Mouse (Mus musculus) heart, embryonic 16.5 days (tissue): ENCODE data around the gene Rab11fip4. TPM values are rescaled to one million over a fixed set of nuclear protein-coding genes. Genes with fewer than 3 reads are reported as not detected.

ENCODE experiments used
- ATAC-seq: fragments of 200-750 bp; cut with Nextera tagmentation; replicated peaks from 2 replicates; pipeline ENCODE4 v1.8.0; 2017; ENCODE audit warnings: moderate number of reproducible peaks; ENCODE audit not compliant: insufficient read depth, low FRiP score; ENCODE audit errors: extremely low read depth
- H3K27ac ChIP-seq: fragments of 300-500 bp; sonication (generic); 2 replicates; pipeline ENCODE4 v1.5.1; 2014; ENCODE audit warnings: mild to moderate bottlenecking, low read length, control low read depth, moderate library complexity
- H3K27me3 ChIP-seq: fragments of 300-500 bp; sonication (generic); 2 replicates; pipeline ENCODE4 v1.6.1; 2014; ENCODE audit warnings: low read length, mixed read lengths; ENCODE audit not compliant: control insufficient read depth, insufficient read depth
- H3K36me3 ChIP-seq: fragments of 300-500 bp; sonication (generic); 2 replicates; pipeline ENCODE4 v1.6.1; 2014; ENCODE audit not compliant: control insufficient read depth, insufficient read depth
- H3K4me1 ChIP-seq: fragments of 300-500 bp; sonication (generic); 2 replicates; pipeline ENCODE4 v1.6.1; 2014; ENCODE audit warnings: low read length, mixed read lengths; ENCODE audit not compliant: control insufficient read depth, insufficient read depth
- H3K4me2 ChIP-seq: fragments of 300-500 bp; sonication (generic); 2 replicates; pipeline ENCODE4 v1.6.1; 2014; ENCODE audit warnings: low read depth, mild to moderate bottlenecking, control low read depth, low read length
- H3K4me3 ChIP-seq: fragments of 300-500 bp; sonication (generic); 2 replicates; pipeline ENCODE4 v1.5.1; 2014; ENCODE audit warnings: mild to moderate bottlenecking, control low read depth, low read length
- H3K9ac ChIP-seq: fragments of 300-500 bp; sonication (generic); 2 replicates; pipeline ENCODE4 v1.6.1; 2014; ENCODE audit warnings: low read length, control low read depth
- H3K9me3 ChIP-seq: fragments of 300-500 bp; sonication (generic); replicated peaks from 2 replicates; pipeline ENCODE4 v1.6.1; 2016; ENCODE audit warnings: low read length; ENCODE audit not compliant: control insufficient read depth
- WGBS: fragments of 180-500 bp; shearing (Covaris S2); extraction: QIAGEN DNeasy Blood & Tissue Kit; methylation state at CpG from one replicate; pipeline ENCODE4 v1.1.7; 2014; 5-methylcytosine and 5-hydroxymethylcytosine counted together
- polyA plus RNA-seq: library from polyadenylated mRNA; unstranded; fragments of >200 nt; fragmentation: Nextera tagmentation; extraction: Ambion mirVana; gene quantifications from 2 replicates; pipeline ENCODE4 v1.2.1, GENCODE M21; 2015

Gene Rab11fip4
- polyA plus RNA-seq, 1 experiment from 2014 or later, result 2.7 TPM

- Histone ChIP-seq H3K9ac (peak overlapping the region; percentile 18; the same call in 1 of the 2 replicates), H3K4me3 (peak overlapping the region; percentile 6; the same call in 1 of the 2 replicates), H3K36me3 (no peaks in the 10 kb centered on the region), H3K4me1 (peaks cover 12% of the 10 kb centered on the region), H3K9me3 (no peaks in the 10 kb centered on the region), H3K4me2 (peak overlapping the region; percentile 48), H3K27ac (no peak overlapping the region), H3K27me3 (peaks cover 3% of the 10 kb centered on the region; the same call in 1 of the 2 replicates)
- no peak for ATAC-seq
- 14% methylated on average over 13 of the region's 13 CpGs for WGBS
Observed at GRCm38 (mm10) chr11:79611011-79611666, 20.1 kb downstream of the Rab11fip4 start.

GRCm38 (mm10) chr11:79612046-79612600, 21.1 kb downstream of the Rab11fip4 start:
- Histone ChIP-seq H3K4me1 (peaks cover 12% of the 10 kb centered on the region), H3K9ac (no peak overlapping the region), H3K4me2 (no peak overlapping the region), H3K9me3 (no peaks in the 10 kb centered on the region), H3K4me3 (no peak overlapping the region), H3K36me3 (no peaks in the 10 kb centered on the region), H3K27ac (no peak overlapping the region), H3K27me3 (peaks cover 3% of the 10 kb centered on the region; the same call in 1 of the 2 replicates)
- WGBS, result 16% methylated on average over 1 of the region's 1 CpGs
- no peak for ATAC-seq

GRCm38 (mm10) chr11:79613084-79613483, 22.1 kb downstream of the Rab11fip4 start:
- Histone ChIP-seq H3K4me2 (no peak overlapping the region), H3K36me3 (no peaks in the 10 kb centered on the region), H3K9me3 (no peaks in the 10 kb centered on the region), H3K27ac (no peak overlapping the region; the same call in 1 of the 2 replicates), H3K27me3 (peaks cover 3% of the 10 kb centered on the region; the same call in 1 of the 2 replicates), H3K4me3 (no peak overlapping the region), H3K4me1 (peaks cover 12% of the 10 kb centered on the region), H3K9ac (no peak overlapping the region)
- 62% methylated on average over 3 of the region's 3 CpGs for WGBS
- no peak for ATAC-seq

GRCm38 (mm10) chr11:79613711-79614110, 22.7 kb downstream of the Rab11fip4 start:
- H3K36me3 ChIP-seq, result no peaks in the 10 kb centered on the region
- peaks cover 3% of the 10 kb centered on the region; the same call in 1 of the 2 replicates for H3K27me3 ChIP-seq
- H3K4me3 ChIP-seq, result no peak overlapping the region
- H3K9me3 ChIP-seq, result no peaks in the 10 kb centered on the region
- H3K4me2 ChIP-seq, result no peak overlapping the region
- WGBS, result 45% methylated on average over 4 of the region's 4 CpGs
- H3K4me1 ChIP-seq, result peaks cover 12% of the 10 kb centered on the region
- no peak for ATAC-seq
- peak overlapping the region; percentile 24; the same call in 1 of the 2 replicates for H3K27ac ChIP-seq
- H3K9ac ChIP-seq, result no peak overlapping the region

- Histone ChIP-seq H3K9ac (no peak overlapping the region), H3K9me3 (no peaks in the 10 kb centered on the region), H3K36me3 (no peaks in the 10 kb centered on the region), H3K4me1 (peaks cover 12% of the 10 kb centered on the region), H3K4me2 (no peak overlapping the region), H3K27me3 (peaks cover 3% of the 10 kb centered on the region; the same call in 1 of the 2 replicates), H3K4me3 (no peak overlapping the region), H3K27ac (no peak overlapping the region)
- ATAC-seq, result peak; percentile 30; the same call in 1 of the 2 replicates
- 78% methylated on average over 3 of the region's 3 CpGs for WGBS
Observed at GRCm38 (mm10) chr11:79614880-79615279, 23.9 kb downstream of the Rab11fip4 start.

- Histone ChIP-seq H3K27ac (no peak overlapping the region), H3K4me1 (peaks cover 6% of the 10 kb centered on the region), H3K9me3 (no peaks in the 10 kb centered on the region), H3K4me3 (no peak overlapping the region), H3K4me2 (no peak overlapping the region), H3K9ac (no peak overlapping the region), H3K27me3 (no peaks in the 10 kb centered on the region; the same call in 1 of the 2 replicates), H3K36me3 (no peaks in the 10 kb centered on the region)
- ATAC-seq, result no peak
- 57% methylated on average over 5 of the region's 5 CpGs for WGBS
Observed at GRCm38 (mm10) chr11:79615871-79616270, 24.9 kb downstream of the Rab11fip4 start.

- WGBS, result 86% methylated on average over 8 of the region's 8 CpGs
- no peaks in the 10 kb centered on the region; the same call in 1 of the 2 replicates for H3K27me3 ChIP-seq
- no peaks in the 10 kb centered on the region for H3K4me1 ChIP-seq
- no peak overlapping the region for H3K9ac ChIP-seq
- H3K36me3 ChIP-seq, result no peaks in the 10 kb centered on the region
- no peak for ATAC-seq
- no peak overlapping the region for H3K4me3 ChIP-seq
- no peak overlapping the region for H3K27ac ChIP-seq
- H3K4me2 ChIP-seq, result no peak overlapping the region
- no peaks in the 10 kb centered on the region for H3K9me3 ChIP-seq
Observed at GRCm38 (mm10) chr11:79617991-79618390, 27.0 kb downstream of the Rab11fip4 start.

GRCm38 (mm10) chr11:79623029-79623428, 32.0 kb downstream of the Rab11fip4 start:
- WGBS, result 63% methylated on average over 5 of the region's 5 CpGs

GRCm38 (mm10) chr11:79624801-79625302, 33.8 kb downstream of the Rab11fip4 start:
- Histone ChIP-seq H3K9me3 (no peaks in the 10 kb centered on the region), H3K27me3 (no peaks in the 10 kb centered on the region), H3K9ac (no peak overlapping the region), H3K4me2 (no peak overlapping the region), H3K27ac (no peak overlapping the region), H3K4me1 (no peaks in the 10 kb centered on the region), H3K4me3 (no peak overlapping the region), H3K36me3 (no peaks in the 10 kb centered on the region)
- WGBS, result 21% methylated on average over 4 of the region's 4 CpGs
- ATAC-seq, result no peak

More at GRCm38 (mm10) chr11:79623029-79623428, 32.0 kb downstream of the Rab11fip4 start:
- Histone ChIP-seq H3K4me1 (no peaks in the 10 kb centered on the region), H3K9me3 (no peaks in the 10 kb centered on the region), H3K9ac (no peak overlapping the region), H3K4me2 (no peak overlapping the region), H3K27ac (no peak overlapping the region), H3K4me3 (no peak overlapping the region), H3K27me3 (no peaks in the 10 kb centered on the region), H3K36me3 (no peaks in the 10 kb centered on the region)
- ATAC-seq, result no peak
